Mouse (Mus musculus) midbrain, embryonic 12.5 days (tissue): ENCODE measurements around the gene Eif2ak3. TPM values are rescaled to one million over a fixed set of nuclear protein-coding genes. Genes with fewer than 3 reads are reported as not detected.
A peak's percentile ranks its signal among the peaks of the same experiment; 100 is the strongest.
"Not testable (repeated sequence)": the region's sequence is repeated elsewhere in the genome, so short reads cannot be mapped to it uniquely, and the experiment has no call there.

Source experiments
- ATAC-seq: fragments of 200-750 bp; cut with Nextera tagmentation; 2 replicates; pipeline ENCODE4 v1.8.0; 2017; ENCODE audit warnings: low read depth, moderate TSS enrichment, moderate library complexity; ENCODE audit not compliant: low FRiP score
- H3K27ac ChIP-seq: fragments of 300-500 bp; sonication (generic); replicated peaks from 2 replicates; pipeline ENCODE4 v1.5.1; 2016; ENCODE audit warnings: mild to moderate bottlenecking
- H3K27me3 ChIP-seq: fragments of 300-500 bp; sonication (generic); 2 replicates; pipeline ENCODE4 v1.6.1; 2016; ENCODE audit warnings: mild to moderate bottlenecking
- H3K36me3 ChIP-seq: fragments of 300-500 bp; sonication (generic); 2 replicates; pipeline ENCODE4 v1.6.1; 2016
- H3K4me1 ChIP-seq: fragments of 300-500 bp; sonication (generic); 2 replicates; pipeline ENCODE4 v1.6.1; 2016
- H3K4me2 ChIP-seq: fragments of 300-500 bp; sonication (generic); replicated peaks from 2 replicates; pipeline ENCODE4 v1.6.1; 2016; ENCODE audit warnings: mild to moderate bottlenecking, moderate library complexity
- H3K4me3 ChIP-seq: fragments of 300-500 bp; sonication (generic); 2 replicates; pipeline ENCODE4 v1.5.1; 2016; ENCODE audit warnings: mild to moderate bottlenecking
- H3K9ac ChIP-seq: fragments of 300-500 bp; sonication (generic); replicated peaks from 2 replicates; pipeline ENCODE4 v1.6.1; 2016; ENCODE audit warnings: mild to moderate bottlenecking, moderate library complexity
- H3K9me3 ChIP-seq: fragments of 300-500 bp; sonication (generic); 2 replicates; pipeline ENCODE4 v1.6.1; 2016; ENCODE audit warnings: mild to moderate bottlenecking
- WGBS: fragments of 180-500 bp; shearing (Covaris S2); methylation state at CpG from one replicate; pipeline ENCODE4 v1.1.7; 2016; 5-methylcytosine and 5-hydroxymethylcytosine counted together
- polyA plus RNA-seq: library from polyadenylated mRNA; unstranded; fragments of >200 nt; fragmentation: Nextera tagmentation; extraction: Ambion mirVana; gene quantifications from 2 replicates; pipeline ENCODE4 v1.2.1, GENCODE M21; 2016

Gene Eif2ak3
- polyA plus RNA-seq, 1 experiment from 2014 or later: 14.4 TPM

DNA sequence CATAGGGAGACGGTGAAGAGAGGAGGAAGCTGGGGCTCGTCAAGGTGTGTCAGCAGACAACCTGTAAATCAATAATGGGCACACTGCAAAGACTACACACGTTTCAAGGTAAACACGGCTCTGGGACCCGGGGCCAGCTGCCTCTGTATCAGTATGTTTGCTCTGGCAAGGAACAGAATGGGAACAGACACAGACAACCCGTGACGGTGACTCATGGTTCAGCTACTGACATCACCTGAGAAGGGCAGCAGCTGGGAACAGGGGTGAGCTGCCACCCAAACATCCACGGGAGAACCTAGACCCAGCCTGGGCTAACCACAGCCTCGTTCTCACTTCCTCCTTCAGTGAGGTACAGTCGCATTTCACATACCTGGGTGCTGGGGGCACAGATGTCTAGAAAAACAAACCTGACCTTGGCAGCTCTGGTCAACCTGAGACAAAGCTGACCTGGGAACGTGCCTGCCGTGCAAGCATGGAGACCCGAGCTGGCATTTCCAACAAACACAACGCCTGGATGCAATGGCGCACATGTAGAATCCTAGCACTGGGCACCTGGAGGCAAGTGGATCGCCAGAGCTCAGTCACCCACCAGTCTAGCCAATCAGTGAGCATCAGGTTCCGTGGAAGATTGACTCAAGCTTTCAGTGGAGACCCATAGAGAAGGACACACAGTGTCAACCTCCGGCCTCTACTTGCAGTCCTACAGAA lies 30.2 kb upstream of the Eif2ak3 start:
- ATAC-seq: no peak
- Histone ChIP-seq H3K9ac (no peak overlapping the region), H3K4me2 (no peak overlapping the region), H3K27ac (no peak overlapping the region), H3K9me3 (no peaks in the 10 kb centered on the region), H3K36me3 (no peaks in the 10 kb centered on the region), H3K27me3 (no peaks in the 10 kb centered on the region), H3K4me1 (no peaks in the 10 kb centered on the region), H3K4me3 (no peak overlapping the region)
- 90% methylated on average over 18 of the region's 18 CpGs for WGBS

- H3K27ac ChIP-seq: no peak overlapping the region
- no peaks in the 10 kb centered on the region for H3K9me3 ChIP-seq
- 88% methylated on average over 4 of the region's 4 CpGs for WGBS
- H3K4me2 ChIP-seq: no peak overlapping the region
- H3K4me1 ChIP-seq: no peaks in the 10 kb centered on the region
- H3K36me3 ChIP-seq: no peaks in the 10 kb centered on the region
- no peaks in the 10 kb centered on the region for H3K27me3 ChIP-seq
- no peak for ATAC-seq
- H3K9ac ChIP-seq: no peak overlapping the region
- H3K4me3 ChIP-seq: no peak overlapping the region
These were observed 29.7 kb upstream of the Eif2ak3 start for GRCm38 (mm10) chr6:70814629-70814950.

- H3K4me1 ChIP-seq: no peaks in the 10 kb centered on the region
- no peak overlapping the region for H3K9ac ChIP-seq
- ATAC-seq: no peak
- no peaks in the 10 kb centered on the region for H3K36me3 ChIP-seq
- no peaks in the 10 kb centered on the region for H3K9me3 ChIP-seq
- no peak overlapping the region for H3K4me2 ChIP-seq
- H3K27me3 ChIP-seq: no peaks in the 10 kb centered on the region
- WGBS: 87% methylated on average over 8 of the region's 8 CpGs
- no peak overlapping the region for H3K4me3 ChIP-seq
- H3K27ac ChIP-seq: no peak overlapping the region
These were observed 28.8 kb upstream of the Eif2ak3 start for GRCm38 (mm10) chr6:70815471-70815870.

DNA sequence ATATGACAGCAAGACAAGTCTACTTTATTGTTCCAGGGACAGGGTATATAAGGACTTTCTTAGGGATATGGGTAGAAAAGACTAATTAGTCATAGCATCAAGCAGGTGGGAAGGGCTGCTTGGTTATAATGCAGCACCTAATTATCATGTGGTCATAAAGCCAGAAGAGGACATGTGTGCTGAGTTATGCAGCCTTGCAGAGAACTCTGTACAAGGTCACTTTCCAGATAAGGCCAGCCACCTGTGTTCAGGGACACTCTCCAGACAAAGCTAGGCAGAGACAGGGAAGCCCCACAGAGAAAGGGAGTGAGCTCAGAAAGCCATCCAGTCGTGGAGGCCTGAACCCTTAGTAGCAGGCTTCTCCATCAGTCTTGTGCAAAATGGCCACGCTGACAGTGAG lies 22.7 kb upstream of the Eif2ak3 start:
- no peak for ATAC-seq
- no peak overlapping the region for H3K4me3 ChIP-seq
- H3K36me3 ChIP-seq: no peaks in the 10 kb centered on the region
- 79% methylated on average over 2 of the region's 2 CpGs for WGBS
- H3K4me2 ChIP-seq: no peak overlapping the region
- peaks cover 6% of the 10 kb centered on the region; the same call in 1 of the 2 replicates for H3K4me1 ChIP-seq
- no peaks in the 10 kb centered on the region for H3K27me3 ChIP-seq
- no peak overlapping the region for H3K27ac ChIP-seq
- no peak overlapping the region for H3K9ac ChIP-seq
- no peaks in the 10 kb centered on the region for H3K9me3 ChIP-seq

DNA sequence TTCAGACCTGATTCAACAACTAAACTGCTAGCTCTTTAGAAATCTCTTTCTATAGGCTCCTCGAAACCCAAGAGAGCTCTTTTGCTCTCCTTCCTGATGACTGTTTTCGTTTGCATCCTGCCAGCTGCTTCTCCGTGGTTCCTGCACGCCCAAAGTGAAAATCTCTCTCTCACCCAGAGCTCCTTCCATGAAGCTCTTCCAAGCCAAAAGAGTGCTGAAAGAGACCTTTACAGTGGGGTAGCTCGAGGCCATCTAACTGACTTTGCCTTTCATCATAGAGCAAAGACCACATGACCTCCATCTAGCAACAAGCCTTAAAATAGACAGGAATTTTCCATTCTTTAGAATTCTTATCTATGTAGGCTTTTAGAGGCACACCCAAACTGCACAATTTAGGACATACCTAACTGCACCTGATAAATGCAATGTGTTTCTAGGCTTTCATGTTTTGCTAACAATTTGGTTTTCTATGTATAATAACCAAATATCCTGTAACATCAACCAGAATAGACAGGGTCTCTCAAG lies 21.9 kb upstream of the Eif2ak3 start:
- 72% methylated on average over 5 of the region's 5 CpGs for WGBS

DNA sequence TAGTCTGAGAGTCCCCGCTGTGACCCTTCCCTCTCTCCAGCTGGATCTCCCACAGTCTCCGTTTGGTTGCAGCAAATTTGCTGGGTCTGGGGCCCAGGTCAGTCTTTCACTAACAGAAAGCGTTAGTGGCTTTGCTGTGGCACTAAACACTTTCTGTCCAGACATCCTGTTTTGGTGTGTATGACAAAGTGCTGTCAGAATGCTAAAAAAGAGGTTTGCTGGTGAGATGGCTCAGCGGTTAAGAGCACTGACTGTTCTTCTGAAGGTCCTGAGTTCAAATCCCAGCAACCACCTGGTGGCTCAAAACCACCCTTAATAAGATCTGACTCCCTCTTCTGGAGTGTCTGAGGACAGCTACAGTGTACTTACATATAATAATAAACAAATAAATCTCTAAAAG lies 21.0 kb upstream of the Eif2ak3 start:
- 69% methylated on average over 4 of the region's 4 CpGs for WGBS
- not testable (repeated sequence) for H3K9ac ChIP-seq, H3K4me2 ChIP-seq, H3K36me3 ChIP-seq, H3K9me3 ChIP-seq, ATAC-seq, H3K27ac ChIP-seq, H3K4me3 ChIP-seq, H3K27me3 ChIP-seq, H3K4me1 ChIP-seq

More for the DNA sequence above, 21.9 kb upstream of the Eif2ak3 start:
- H3K4me3 ChIP-seq: no peak overlapping the region
- H3K4me1 ChIP-seq: peaks cover 6% of the 10 kb centered on the region; the same call in 1 of the 2 replicates
- H3K27me3 ChIP-seq: no peaks in the 10 kb centered on the region
- no peak overlapping the region for H3K4me2 ChIP-seq
- no peaks in the 10 kb centered on the region for H3K9me3 ChIP-seq
- H3K9ac ChIP-seq: no peak overlapping the region
- ATAC-seq: no peak
- H3K27ac ChIP-seq: no peak overlapping the region
- no peaks in the 10 kb centered on the region for H3K36me3 ChIP-seq

DNA sequence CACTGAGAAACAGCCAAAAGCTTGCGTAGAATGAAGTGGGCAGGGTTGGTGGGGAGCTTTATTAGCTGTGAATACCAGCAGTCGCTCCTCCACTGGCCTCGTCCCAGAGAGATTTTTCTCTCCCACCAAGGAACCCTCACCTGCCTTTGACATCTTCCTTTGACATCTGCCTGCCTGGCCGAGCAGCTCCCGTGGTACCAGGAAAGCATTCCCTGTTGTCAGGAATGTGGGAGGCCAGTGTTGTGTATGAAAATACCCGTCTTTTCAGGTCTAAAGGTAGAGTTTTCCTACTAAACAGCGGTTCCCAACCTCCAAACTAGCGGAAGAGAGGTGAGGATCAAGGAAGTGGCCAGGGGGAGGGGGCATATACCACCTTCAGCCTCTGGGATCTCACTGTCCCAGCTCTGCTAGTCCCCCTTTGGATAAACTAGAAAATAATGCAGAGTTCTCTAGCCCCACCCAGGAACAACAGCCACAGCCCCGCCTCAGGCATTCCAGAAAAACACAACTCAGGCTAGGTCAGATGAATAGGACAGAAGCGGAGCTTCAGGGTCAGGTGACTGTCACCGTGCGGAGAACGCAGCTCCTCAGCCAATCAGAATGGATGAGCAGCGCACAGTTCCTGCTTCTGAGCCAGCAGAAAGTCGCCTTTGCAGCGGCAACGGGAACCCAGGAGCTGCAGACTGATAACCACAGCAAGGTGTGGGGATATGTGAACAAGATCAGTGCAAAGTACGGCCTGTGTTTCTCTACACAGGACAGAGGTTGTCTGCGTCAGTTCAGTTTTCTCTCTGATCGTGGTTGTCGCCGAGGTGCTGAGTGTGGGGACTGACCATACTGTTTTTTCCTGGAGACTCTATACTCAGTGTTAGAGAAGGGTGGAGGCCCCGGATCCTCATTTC lies 20.0 kb upstream of the Eif2ak3 start:
- peaks cover 6% of the 10 kb centered on the region; the same call in 1 of the 2 replicates for H3K4me1 ChIP-seq
- ATAC-seq: peak; percentile 93
- H3K4me2 ChIP-seq: peak overlapping the region; percentile 72
- H3K4me3 ChIP-seq: peak overlapping the region; percentile 44
- WGBS: 9% methylated on average over 23 of the region's 23 CpGs
- H3K9me3 ChIP-seq: no peaks in the 10 kb centered on the region
- H3K27me3 ChIP-seq: no peaks in the 10 kb centered on the region
- peak overlapping the region; percentile 59 for H3K9ac ChIP-seq
- H3K27ac ChIP-seq: peak overlapping the region; percentile 15; the same call in 1 of the 2 replicates
- H3K36me3 ChIP-seq: no peaks in the 10 kb centered on the region

DNA sequence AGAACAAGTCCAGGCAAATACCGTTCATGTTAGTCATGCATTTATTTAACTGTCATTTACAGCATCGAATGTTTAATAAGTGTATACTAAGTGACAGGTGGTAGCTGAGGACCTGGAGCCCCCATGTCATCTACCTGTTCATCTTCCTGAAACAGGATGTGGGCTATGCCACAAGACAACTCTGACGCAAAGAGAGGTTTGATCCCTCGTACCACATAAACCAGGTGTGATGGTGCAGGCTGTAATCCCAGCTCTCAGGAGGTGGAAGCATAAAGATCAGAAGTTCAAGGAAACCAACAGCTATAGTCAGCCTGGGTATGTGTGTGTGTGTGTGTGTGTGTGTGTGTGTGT lies 19.4 kb upstream of the Eif2ak3 start:
- peaks cover 6% of the 10 kb centered on the region; the same call in 1 of the 2 replicates for H3K4me1 ChIP-seq
- no peaks in the 10 kb centered on the region for H3K27me3 ChIP-seq
- H3K4me3 ChIP-seq: peak overlapping the region; percentile 44
- peak overlapping the region; percentile 59 for H3K9ac ChIP-seq
- no peak for ATAC-seq
- no peaks in the 10 kb centered on the region for H3K36me3 ChIP-seq
- H3K4me2 ChIP-seq: peak overlapping the region; percentile 72
- H3K9me3 ChIP-seq: no peaks in the 10 kb centered on the region
- 50% methylated on average over 4 of the region's 4 CpGs for WGBS
- H3K27ac ChIP-seq: peak overlapping the region; percentile 15; the same call in 1 of the 2 replicates

DNA sequence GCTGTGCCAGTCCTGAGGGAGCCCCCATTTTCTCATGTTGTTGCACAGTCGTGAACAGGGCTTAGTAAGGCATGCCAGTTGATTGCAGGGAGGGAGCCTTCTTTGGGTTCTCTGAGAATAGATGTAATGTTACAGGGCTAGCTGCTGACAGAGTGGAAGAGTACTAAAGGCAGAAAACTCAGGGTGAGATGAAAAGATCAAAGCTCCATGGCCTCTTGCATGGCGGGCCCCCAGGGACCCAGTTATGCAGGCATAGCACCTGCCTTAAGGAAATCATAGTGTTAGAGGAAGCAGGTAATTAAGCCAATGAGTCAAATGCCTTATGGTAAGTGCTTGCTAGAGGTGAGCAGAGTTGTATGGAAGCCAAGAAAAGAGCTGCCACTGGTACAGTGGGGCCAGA lies 14.9 kb upstream of the Eif2ak3 start:
- Histone ChIP-seq H3K4me1 (no peaks in the 10 kb centered on the region), H3K9ac (no peak overlapping the region), H3K27ac (no peak overlapping the region), H3K36me3 (no peaks in the 10 kb centered on the region), H3K4me3 (no peak overlapping the region), H3K9me3 (no peaks in the 10 kb centered on the region), H3K27me3 (no peaks in the 10 kb centered on the region), H3K4me2 (no peak overlapping the region)
- no peak for ATAC-seq
- 63% methylated on average over 2 of the region's 2 CpGs for WGBS

GRCm38 (mm10) chr6:70830552-70830951 lies 13.8 kb upstream of the Eif2ak3 start:
- H3K4me2 ChIP-seq: no peak overlapping the region
- no peak for ATAC-seq
- 85% methylated on average over 3 of the region's 3 CpGs for WGBS
- no peaks in the 10 kb centered on the region for H3K27me3 ChIP-seq
- no peaks in the 10 kb centered on the region for H3K36me3 ChIP-seq
- H3K4me1 ChIP-seq: no peaks in the 10 kb centered on the region
- H3K9me3 ChIP-seq: no peaks in the 10 kb centered on the region
- no peak overlapping the region for H3K9ac ChIP-seq
- H3K4me3 ChIP-seq: no peak overlapping the region
- no peak overlapping the region for H3K27ac ChIP-seq

- ATAC-seq: no peak
- Histone ChIP-seq H3K9ac (no peak overlapping the region), H3K9me3 (no peaks in the 10 kb centered on the region), H3K27me3 (no peaks in the 10 kb centered on the region), H3K36me3 (no peaks in the 10 kb centered on the region), H3K27ac (no peak overlapping the region), H3K4me3 (no peak overlapping the region), H3K4me2 (no peak overlapping the region), H3K4me1 (no peaks in the 10 kb centered on the region)
- 83% methylated on average over 10 of the region's 10 CpGs for WGBS
These were observed 13.0 kb upstream of the Eif2ak3 start for GRCm38 (mm10) chr6:70831179-70831839.

DNA sequence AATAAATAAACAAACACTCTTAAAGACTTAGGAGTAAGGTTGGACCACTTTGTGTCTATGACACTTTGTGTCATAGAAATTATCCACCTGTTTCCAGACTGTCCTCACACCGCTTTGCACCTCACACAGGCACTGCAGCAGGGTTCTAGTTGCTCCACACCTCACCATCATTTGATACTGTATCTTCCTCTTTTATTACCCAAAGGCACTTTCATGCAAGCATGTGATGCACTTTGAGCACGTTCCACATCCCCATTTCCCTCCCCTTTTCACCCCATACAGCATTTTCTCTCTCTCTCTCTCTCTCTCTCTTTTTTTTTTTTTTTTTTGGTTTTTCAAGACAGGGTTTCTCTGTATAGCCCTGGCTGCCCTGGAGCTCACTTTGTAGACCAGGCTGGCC lies 7.0 kb upstream of the Eif2ak3 start:
- Histone ChIP-seq H3K4me3 (no peak overlapping the region), H3K4me1 (no peaks in the 10 kb centered on the region), H3K36me3 (no peaks in the 10 kb centered on the region), H3K9ac (no peak overlapping the region), H3K4me2 (no peak overlapping the region), H3K27me3 (no peaks in the 10 kb centered on the region), H3K27ac (no peak overlapping the region), H3K9me3 (no peaks in the 10 kb centered on the region)
- WGBS: 80% methylated on average over 2 of the region's 2 CpGs
- no peak for ATAC-seq
